Mouse (Mus musculus) liver, embryonic 11.5 days (tissue): ENCODE measurements around the gene Sit1. TPM values are rescaled to one million over a fixed set of nuclear protein-coding genes. Genes with fewer than 3 reads are reported as not detected.
A peak's percentile ranks its signal among the peaks of the same experiment; 100 is the strongest.
"Not testable (repeated sequence)": the region's sequence is repeated elsewhere in the genome, so short reads cannot be mapped to it uniquely, and the experiment has no call there.

Experiments used
- ATAC-seq: fragments of 200-750 bp; cut with Nextera tagmentation; replicated peaks from 2 replicates; pipeline ENCODE4 v1.8.0; 2017; ENCODE audit warnings: moderate number of reproducible peaks, mild to moderate bottlenecking, moderate TSS enrichment, moderate library complexity; ENCODE audit not compliant: low FRiP score
- DNase-seq: peaks from one replicate; pipeline ENCODE4 v3.0.0-alpha.2; 2017; ENCODE audit warnings: low spot score
- H3K27ac ChIP-seq: fragments of 300-500 bp; sonication (generic); 2 replicates; pipeline ENCODE4 v1.5.1; 2014; ENCODE audit warnings: mild to moderate bottlenecking, low read depth, low read length, control low read depth
- H3K27me3 ChIP-seq: fragments of 300-500 bp; sonication (generic); replicated peaks from 2 replicates; pipeline ENCODE4 v1.6.1; 2014; ENCODE audit warnings: low read length, mixed read lengths; ENCODE audit not compliant: control insufficient read depth, insufficient read depth
- H3K36me3 ChIP-seq: fragments of 300-500 bp; sonication (generic); 2 replicates; pipeline ENCODE4 v1.6.1; 2014; ENCODE audit warnings: mild to moderate bottlenecking, low read length, moderate library complexity, mixed read lengths; ENCODE audit not compliant: control insufficient read depth, insufficient read depth
- H3K4me1 ChIP-seq: fragments of 300-500 bp; sonication (generic); replicated peaks from 2 replicates; pipeline ENCODE4 v1.6.1; 2014; ENCODE audit warnings: low read length, mixed read lengths; ENCODE audit not compliant: control insufficient read depth, insufficient read depth
- H3K4me2 ChIP-seq: fragments of 300-500 bp; sonication (generic); 2 replicates; pipeline ENCODE4 v1.6.1; 2014; ENCODE audit warnings: mild to moderate bottlenecking, control low read depth, moderate library complexity
- H3K4me3 ChIP-seq: fragments of 300-500 bp; sonication (generic); 2 replicates; pipeline ENCODE4 v1.5.1; 2014; ENCODE audit warnings: low read depth, low read length, control low read depth
- H3K9ac ChIP-seq: fragments of 300-500 bp; sonication (generic); 2 replicates; pipeline ENCODE4 v1.6.1; 2014; ENCODE audit warnings: low read depth, low read length, control low read depth
- H3K9me3 ChIP-seq: fragments of 300-500 bp; sonication (generic); 2 replicates; pipeline ENCODE4 v1.6.1; 2016; ENCODE audit warnings: low read length, inconsistent platforms, mixed read lengths; ENCODE audit not compliant: control insufficient read depth
- WGBS: fragments of 180-500 bp; shearing (Covaris S2); extraction: QIAGEN DNeasy Blood & Tissue Kit; methylation state at CpG from one replicate; pipeline ENCODE4 v1.1.7; 2014; 5-methylcytosine and 5-hydroxymethylcytosine counted together
- polyA plus RNA-seq: library from polyadenylated mRNA; unstranded; fragments of >200 nt; fragmentation: Nextera tagmentation; extraction: Ambion mirVana; gene quantifications from 2 replicates; pipeline ENCODE4 v1.2.1, GENCODE M21; 2014

Gene Sit1
- polyA plus RNA-seq, 1 experiment from 2014 or later: not detected

- H3K4me1 ChIP-seq, H3K27me3 ChIP-seq, H3K9me3 ChIP-seq, H3K36me3 ChIP-seq, ATAC-seq, H3K4me3 ChIP-seq, DNase-seq, H3K9ac ChIP-seq, H3K4me2 ChIP-seq, H3K27ac ChIP-seq: not testable (repeated sequence)
- 76% methylated on average over 5 of the region's 5 CpGs for WGBS
Observed at GRCm38 (mm10) chr4:43485666-43486065, 2.1 kb upstream of the Sit1 start.

DNA sequence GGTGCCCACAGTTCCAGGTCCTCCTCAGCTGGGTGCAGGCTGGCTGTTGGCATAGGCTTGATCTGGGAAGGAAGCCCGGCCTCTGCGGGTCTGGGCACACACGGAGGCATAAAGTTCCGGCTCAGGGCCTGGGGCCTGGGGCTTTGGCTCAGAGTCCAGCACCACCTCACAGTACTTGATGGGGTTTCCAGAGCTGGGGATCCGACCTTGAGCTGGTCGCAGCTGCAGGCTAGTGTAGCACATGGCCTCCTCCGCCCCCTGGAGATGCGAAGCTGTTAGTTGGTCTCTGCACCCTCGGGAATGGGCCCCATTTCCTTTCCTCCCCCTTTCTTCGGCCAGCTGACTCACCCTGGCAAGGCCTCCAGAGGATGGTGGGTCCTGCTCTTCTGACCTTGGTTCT, 943 bp downstream of the Sit1 start:
- Histone ChIP-seq H3K9ac (no peak overlapping the region), H3K27ac (no peak overlapping the region), H3K4me3 (no peak overlapping the region), H3K36me3 (no peaks in the 10 kb centered on the region), H3K4me1 (peaks cover 5% of the 10 kb centered on the region), H3K9me3 (no peaks in the 10 kb centered on the region), H3K4me2 (no peak overlapping the region), H3K27me3 (no peaks in the 10 kb centered on the region)
- ATAC-seq (no peak), DNase-seq (no peak)
- WGBS: 63% methylated on average over 10 of the region's 10 CpGs

DNA sequence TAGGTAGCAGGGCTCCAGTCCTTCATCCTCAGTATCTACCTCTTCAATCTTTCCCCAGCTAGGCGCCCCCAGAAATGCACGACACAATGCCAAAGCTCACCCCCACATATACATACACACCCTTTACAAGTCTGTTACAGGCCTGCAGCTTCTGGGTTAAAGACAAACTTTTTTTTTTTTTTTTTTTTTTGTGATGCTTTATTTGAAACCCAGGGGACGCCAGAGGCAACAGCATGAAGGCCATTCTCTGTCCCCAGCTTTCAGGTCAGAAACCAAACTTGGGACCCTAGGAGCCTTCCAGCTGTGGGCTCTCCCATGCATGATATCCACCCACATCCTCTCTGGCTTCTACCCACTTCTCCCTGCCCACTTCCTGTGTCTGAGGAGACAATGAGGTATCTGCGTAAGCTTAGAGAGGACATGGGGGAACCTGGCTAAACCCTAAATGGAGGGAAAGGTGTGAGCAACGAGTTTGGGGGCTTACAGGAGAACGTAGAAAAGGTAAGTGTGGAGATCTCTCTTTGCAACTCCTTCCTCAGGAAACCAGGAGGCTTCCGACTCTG, 1.6 kb downstream of the Sit1 start:
- DNase-seq: no peak
- H3K9me3 ChIP-seq: no peaks in the 10 kb centered on the region
- no peaks in the 10 kb centered on the region for H3K36me3 ChIP-seq
- no peak overlapping the region for H3K27ac ChIP-seq
- no peak for ATAC-seq
- no peak overlapping the region for H3K4me3 ChIP-seq
- no peak overlapping the region for H3K9ac ChIP-seq
- WGBS: 56% methylated on average over 7 of the region's 7 CpGs
- H3K4me2 ChIP-seq: no peak overlapping the region
- H3K27me3 ChIP-seq: no peaks in the 10 kb centered on the region
- peaks cover 5% of the 10 kb centered on the region for H3K4me1 ChIP-seq

- no peak overlapping the region for H3K4me3 ChIP-seq
- H3K27ac ChIP-seq: no peak overlapping the region
- 80% methylated on average over 5 of the region's 5 CpGs for WGBS
- no peak overlapping the region for H3K9ac ChIP-seq
- no peak for ATAC-seq
- H3K4me2 ChIP-seq: no peak overlapping the region
- no peak for DNase-seq
- peaks cover 5% of the 10 kb centered on the region for H3K4me1 ChIP-seq
- no peaks in the 10 kb centered on the region for H3K36me3 ChIP-seq
- no peaks in the 10 kb centered on the region for H3K9me3 ChIP-seq
- no peaks in the 10 kb centered on the region for H3K27me3 ChIP-seq
Observed at GRCm38 (mm10) chr4:43480985-43481384, 2.5 kb downstream of the Sit1 start.

DNA sequence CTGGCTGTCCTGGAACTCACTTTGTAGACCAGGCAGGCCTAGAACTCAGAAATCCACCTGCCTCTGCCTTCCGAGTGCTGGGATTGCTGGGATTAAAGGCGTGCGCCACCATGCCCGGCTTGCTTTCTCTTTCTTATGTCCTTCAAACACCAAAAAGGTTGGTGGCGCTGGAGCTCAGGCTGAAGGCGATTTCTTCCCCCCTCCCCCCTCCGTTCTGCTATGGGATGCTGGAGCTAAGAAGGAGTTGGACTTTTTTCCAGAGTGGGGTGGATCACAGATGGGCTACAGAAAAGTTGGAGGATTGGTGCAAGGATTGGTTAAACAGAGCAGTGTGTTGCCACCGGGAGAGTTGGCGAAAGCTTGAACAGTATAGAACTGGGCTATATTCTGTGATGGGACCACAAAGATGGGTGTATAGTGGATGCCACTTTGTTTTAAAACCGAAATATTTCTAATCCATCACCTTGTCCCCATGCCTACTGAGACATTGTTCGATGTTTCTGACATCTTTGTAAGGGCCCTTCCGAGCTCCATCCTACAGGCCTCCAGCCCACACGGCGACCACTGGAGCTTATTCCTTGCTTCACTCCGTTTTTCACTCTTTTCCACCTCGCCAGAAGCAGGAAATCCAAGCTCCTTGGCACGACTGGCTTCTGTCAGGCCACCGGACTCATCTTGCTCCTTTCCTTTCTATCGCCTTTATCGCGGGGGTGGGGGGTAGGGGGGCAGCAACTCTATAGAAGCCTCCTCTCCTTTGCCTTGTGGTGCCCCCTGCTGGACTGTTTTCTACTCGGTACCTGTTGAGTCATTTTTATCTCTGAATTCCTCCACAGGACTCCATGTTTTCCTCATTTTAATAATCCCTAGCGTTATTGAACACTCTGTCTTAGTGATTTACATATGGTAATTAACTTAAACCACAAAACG, 4.4 kb downstream of the Sit1 start:
- no peaks in the 10 kb centered on the region for H3K9me3 ChIP-seq
- WGBS: 37% methylated on average over 24 of the region's 24 CpGs
- H3K27ac ChIP-seq: no peak overlapping the region
- H3K9ac ChIP-seq: no peak overlapping the region
- ATAC-seq (no peak), DNase-seq (peak; percentile 62)
- H3K27me3 ChIP-seq: no peaks in the 10 kb centered on the region
- H3K4me3 ChIP-seq: no peak overlapping the region; the same call in 1 of the 2 replicates
- H3K36me3 ChIP-seq: no peaks in the 10 kb centered on the region
- peak overlapping the region; percentile 63 for H3K4me2 ChIP-seq
- peaks cover 5% of the 10 kb centered on the region for H3K4me1 ChIP-seq

DNA sequence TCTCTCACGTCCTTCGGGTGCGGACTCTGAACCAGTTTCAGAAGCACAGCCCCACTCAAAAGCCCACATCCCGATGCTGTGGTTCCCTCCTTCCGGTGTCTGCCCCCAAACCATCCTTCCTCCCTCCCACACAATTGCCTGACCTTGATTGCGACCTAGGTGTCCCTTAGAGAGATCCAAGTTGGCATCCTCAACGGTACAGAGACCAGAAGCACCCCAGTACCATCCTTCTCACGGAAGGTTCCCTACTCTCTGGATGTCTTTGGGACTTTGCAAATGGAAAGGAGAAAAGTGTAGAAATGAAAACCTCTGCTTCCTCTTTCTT, 5.0 kb downstream of the Sit1 start:
- H3K9ac ChIP-seq: peak overlapping the region; percentile 34
- no peaks in the 10 kb centered on the region for H3K27me3 ChIP-seq
- H3K9me3 ChIP-seq: no peaks in the 10 kb centered on the region
- H3K4me3 ChIP-seq: peak overlapping the region; percentile 36
- H3K36me3 ChIP-seq: no peaks in the 10 kb centered on the region
- no peak overlapping the region for H3K27ac ChIP-seq
- ATAC-seq (no peak), DNase-seq (no peak)
- WGBS: 27% methylated on average over 8 of the region's 8 CpGs
- peaks cover 5% of the 10 kb centered on the region for H3K4me1 ChIP-seq
- peak overlapping the region; percentile 63 for H3K4me2 ChIP-seq

GRCm38 (mm10) chr4:43477857-43478533, 5.5 kb downstream of the Sit1 start:
- Histone ChIP-seq H3K9me3 (no peaks in the 10 kb centered on the region), H3K4me2 (peak overlapping the region; percentile 63), H3K36me3 (no peaks in the 10 kb centered on the region), H3K9ac (peak overlapping the region; percentile 34), H3K4me3 (peak overlapping the region; percentile 36), H3K27ac (no peak overlapping the region), H3K27me3 (no peaks in the 10 kb centered on the region), H3K4me1 (peaks cover 5% of the 10 kb centered on the region)
- 17% methylated on average over 11 of the region's 11 CpGs for WGBS
- ATAC-seq (peak; percentile 94), DNase-seq (peak; percentile 73)

DNA sequence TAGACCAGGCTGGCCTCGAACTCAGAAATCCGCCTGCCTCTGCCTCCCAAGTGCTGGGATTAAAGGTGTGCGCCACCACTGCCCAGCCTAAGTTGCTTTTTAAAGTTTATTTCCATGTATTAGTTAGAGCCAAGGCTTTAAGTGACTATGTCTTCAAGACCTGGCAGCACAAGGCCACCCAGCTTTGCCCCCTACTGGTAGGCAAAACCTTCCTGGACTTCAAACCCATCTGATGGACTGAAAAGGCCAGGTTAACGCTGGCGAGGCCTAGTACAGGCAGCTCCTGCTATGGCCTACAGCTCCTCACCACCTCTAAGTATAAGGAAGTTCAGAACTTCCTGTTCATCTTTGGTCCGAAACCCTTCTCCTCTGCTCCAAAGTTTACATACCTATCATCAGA, 6.9 kb downstream of the Sit1 start:
- Histone ChIP-seq H3K4me1 (peaks cover 5% of the 10 kb centered on the region), H3K9ac (no peak overlapping the region), H3K9me3 (no peaks in the 10 kb centered on the region), H3K4me3 (no peak overlapping the region), H3K36me3 (no peaks in the 10 kb centered on the region), H3K27me3 (no peaks in the 10 kb centered on the region), H3K27ac (no peak overlapping the region), H3K4me2 (no peak overlapping the region)
- WGBS: 86% methylated on average over 6 of the region's 6 CpGs
- DNase-seq (no peak), ATAC-seq (no peak)
